Mouse (Mus musculus) ovary, postnatal 36 days (tissue): ENCODE measurements at regions not wholly inside any gene's neighbourhood (a gene's known extent, or its start where the extent isn't known, plus 50 kb on each side); places are given as distances from the start of the nearest gene placed in this dataset.

ENCODE experiments used
- DNase-seq: peaks from one replicate; pipeline ENCODE4 v3.0.0; 2022; ENCODE audit warnings: low spot score, mixed read lengths

DNA sequence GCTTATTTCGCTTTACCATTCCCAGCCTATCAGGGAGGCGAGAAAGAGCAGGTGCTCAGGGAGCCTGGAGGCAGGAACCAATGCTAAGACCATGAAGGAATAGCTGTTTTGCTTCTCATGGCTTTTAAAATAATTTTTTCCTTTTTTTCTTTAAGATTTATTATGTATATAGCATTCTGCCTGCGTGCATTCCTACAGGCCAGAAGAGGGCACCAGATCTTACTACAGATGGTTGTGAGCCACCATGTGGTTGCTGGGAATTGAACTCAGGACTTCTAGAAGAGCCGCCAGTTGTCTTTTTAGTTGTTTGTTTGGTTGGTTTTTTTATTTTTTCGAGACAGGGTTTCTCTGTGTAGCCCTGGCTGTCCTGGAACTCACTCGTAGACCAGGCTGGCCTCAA lies 113.6 kb upstream of the Armc2 start:
- no peak for DNase-seq

DNA sequence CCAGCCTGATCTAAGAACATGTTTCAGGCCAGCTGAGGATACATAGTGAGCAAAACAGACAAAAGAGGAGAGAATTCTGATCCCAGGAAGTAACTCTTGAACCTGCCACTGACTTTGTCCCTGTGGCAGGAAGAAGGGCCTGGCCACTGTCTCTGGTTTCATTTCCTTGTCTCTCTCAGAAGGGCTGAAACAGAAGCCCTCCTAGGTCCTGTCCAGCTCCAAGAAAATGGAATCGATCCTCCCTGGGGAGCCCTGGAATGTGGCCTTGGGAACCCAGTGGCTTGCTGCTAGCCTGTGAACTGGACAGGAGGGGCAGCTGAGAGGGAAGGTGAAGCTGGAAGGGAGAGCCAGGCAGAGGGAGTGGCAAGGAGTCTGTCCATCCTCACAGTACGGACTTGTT lies 113.1 kb upstream of the Armc2 start:
- DNase-seq, result no peak

DNA sequence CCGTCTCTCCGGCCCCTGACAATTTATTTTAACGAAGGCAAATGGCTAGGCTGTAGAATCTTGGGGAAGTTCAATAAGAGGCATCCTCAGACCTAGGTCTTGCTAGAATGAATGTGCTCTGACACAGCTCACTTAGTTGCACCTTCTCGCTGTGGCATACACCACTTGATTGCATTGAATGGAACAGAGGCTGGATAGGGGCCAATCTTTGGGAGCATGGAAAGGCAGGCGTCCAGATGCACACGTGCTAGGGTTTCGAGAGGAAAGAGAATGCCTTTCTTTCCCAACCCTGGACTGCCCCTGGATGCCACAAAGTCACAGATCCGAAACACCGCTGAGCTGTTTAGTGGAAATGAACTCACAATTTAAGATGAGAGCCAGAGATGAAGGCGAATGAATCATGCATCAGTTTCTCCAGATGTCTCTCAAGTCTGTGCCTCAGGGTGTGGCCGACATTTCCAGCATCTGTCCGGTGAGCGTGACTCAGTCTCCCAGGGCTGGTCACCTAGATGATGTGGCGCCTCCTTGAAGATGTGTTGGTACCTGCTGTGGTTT lies 109.7 kb upstream of the Armc2 start:
- no peak for DNase-seq

DNA sequence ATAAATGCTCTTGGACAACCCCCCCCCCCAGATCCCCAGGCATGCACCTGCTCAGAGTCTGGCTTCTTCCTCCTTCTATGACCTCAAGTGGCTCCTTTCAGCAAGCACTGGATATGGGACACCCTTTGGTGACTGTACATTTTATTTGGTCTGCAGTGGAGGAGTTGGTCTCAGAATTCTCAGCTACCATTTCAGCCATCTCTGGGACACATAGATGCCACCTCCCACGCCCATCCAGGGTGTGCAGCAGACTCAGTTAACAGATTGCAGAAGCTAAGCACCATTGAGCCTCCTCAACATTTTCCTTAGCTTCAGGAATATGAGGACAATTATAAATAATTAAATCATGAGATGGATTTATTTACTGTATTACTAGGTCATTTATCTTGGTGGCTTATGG lies 108.6 kb upstream of the Armc2 start:
- DNase-seq, result no peak

DNA sequence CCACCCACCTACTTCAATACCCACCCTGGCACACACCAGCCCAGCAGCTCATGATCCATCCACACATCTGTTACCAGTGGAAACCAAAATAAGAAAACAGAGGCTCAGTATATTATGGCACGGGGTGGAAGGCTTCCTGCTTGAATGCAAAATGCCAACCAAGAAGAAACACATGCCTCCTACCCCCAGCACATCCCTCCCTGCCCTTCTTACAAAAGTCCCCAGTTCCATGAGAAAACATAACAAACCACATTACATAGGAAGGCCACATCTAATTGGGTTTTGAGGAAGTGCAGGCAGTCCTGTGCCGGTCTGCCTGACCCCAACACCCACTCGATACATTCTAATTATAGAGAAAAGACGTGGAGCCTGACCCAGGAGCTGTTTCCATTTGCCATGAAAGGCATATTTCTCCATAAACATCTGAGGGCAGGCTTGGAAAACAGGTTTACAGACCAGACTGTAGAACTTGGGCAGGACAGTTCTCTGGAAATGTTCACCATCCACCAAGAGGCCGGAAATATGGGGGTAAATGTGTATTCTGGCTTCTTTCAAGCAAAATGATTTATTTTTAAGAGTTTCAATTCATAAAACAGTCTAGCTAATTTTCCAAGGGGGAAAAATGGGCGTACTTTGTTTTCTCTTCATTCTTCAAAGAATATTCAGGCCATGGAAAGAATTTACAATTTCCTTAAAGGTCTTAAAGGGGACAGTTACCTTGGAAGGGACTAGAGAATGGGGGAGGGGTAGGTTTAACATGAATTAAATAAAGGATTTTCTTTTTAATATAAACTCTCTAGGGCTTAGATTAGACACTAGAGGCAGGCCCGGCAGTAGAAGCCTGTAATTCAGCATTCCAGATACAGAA lies 104.8 kb upstream of the Armc2 start:
- DNase-seq, result no peak

DNA sequence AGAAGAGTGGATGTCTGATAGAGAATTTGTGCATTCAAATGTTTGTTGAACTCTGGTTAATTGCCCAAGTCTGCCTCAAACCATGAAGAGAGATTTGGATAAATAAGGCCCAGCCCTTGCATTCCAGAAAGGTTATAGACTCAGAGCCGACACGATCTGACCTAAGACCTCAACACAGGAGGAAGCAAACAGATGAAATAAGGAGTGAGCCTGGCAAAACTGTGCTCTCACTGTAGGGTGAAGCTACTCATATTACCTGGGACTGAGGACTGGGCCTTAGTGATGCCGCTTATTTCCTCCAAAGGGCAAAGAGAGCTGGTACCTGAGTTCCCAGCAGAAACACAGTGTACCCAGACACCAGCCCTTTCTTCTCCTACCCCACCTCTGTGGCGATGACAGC lies 103.7 kb upstream of the Armc2 start:
- DNase-seq, result no peak

DNA sequence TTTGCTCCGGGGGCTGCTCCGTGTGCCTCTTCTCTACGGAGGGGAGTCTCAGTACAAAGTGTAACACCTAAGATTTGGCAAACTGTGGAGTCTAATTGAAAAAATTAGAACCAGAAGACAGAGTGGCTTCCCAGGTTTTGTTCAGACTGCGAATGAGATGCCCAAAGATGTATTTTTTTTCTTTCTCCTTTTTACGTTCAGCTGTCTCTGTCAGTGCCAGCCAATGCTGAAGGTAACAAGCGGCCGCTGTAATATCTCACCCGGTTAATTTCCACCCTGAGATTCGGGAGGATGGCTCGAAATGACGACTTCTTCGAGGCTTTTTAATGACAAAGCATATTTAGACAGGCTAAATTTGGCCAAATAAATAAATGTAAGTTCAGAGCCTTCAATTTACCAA lies 101.1 kb upstream of the Armc2 start:
- DNase-seq, result no peak

DNA sequence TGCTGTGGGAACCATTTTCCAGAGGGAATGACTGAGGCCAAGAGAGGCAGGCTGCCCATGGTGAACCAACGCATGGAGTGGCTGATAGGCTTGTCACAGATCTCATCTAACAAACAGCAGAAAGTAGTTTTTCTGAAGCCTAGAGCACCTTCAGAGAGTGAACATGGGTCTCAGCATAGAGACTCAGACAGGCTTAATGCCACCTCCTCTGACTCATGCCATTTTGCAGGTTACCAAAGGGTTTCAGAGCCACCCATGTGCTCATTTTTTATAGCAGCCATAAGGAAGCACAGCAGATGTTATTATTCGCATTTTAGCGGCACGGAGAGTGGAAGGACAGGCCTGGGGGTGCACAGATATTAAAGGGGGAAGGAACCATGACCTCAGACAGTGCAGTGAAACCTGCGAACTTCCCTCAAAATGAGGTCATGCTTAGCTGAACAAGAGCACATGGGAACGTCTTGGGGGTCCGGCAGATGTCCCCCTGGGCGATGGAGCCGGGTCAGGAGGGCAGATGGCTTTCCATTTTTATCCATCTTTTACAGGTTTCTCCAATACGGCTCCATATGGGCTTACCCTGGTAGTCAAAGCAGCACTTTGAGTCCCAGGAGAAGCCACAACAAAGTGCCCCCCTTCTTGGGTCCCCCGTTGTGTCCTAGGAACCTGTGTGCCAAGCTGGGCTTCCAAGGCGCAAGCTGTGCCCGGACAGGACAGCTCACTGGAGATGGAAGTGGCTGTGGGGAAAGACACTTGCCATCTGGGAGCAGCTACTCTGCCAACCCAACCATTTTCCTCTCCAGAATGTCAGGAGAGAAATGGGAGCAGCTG lies 100.3 kb upstream of the Armc2 start:
- DNase-seq, result no peak

DNA sequence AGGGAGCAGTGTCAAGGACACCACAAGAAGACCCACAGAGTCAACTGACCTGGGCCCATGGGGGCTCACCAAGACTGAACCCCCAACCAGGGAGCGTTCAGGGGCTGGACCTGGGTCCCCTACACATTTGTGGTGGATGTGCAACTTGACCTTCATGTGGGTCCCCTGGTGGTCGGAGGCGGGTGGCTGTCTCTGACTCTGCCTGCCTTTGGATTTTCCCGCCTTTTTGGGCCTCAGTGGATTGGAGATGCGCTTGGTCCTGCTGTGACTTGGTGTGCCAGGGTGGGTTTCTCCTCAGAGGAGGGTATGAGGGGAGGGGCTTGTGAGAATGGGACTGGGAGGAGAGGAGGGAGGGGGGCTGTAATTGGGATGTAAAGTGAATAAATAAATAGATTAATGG lies 99.3 kb upstream of the Armc2 start:
- DNase-seq, result no peak

DNA sequence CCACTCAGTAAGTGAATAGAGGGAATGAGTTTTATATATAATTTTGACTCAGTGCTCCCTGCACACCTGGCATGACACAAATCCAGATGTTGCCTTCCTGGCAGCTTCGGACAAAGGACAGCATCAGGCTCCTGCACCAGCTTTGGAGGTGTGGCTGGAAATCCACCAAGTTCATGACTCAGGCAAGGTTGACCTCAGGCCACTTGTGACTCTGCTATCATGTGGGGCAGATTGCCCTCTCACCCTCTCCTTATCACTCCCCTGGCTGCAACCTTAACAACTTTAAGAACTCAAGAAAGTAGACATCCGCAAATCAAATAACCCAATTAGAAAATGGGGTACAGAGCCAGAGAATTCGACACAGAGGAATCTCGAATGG lies 97.7 kb upstream of the Armc2 start:
- no peak for DNase-seq

DNA sequence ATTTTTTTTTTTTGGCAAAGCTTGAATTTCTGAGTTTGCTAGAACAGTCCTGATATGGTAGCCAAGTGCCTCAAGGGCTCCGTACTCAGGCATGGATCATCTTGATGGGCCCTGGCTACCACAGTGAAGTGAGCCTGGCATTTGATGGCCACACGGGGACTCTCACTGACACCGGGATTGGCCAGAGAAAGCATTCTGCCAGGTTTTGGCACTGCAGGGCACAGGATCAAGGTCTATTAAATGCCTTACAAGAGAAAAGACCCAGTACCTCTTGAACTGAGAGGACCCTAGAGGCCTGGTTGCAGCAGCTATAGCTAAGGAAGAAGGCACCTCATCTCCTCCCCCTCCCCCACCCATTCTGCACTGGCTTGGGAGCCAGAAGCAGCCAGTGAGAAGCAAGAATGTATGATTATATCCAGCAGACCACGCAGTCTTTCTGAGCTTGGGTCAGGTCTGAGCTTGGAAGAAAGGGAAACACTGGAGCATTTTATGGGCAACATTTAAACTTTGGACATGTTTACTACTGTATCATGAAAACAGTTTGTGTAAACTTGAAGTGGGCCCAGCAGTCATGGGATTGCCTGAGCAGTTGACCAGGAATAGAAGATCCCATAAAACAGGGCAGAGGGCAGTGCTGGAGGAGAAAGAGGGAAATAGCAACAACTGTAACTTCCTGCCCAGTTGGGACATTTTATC lies 97.1 kb upstream of the Armc2 start:
- DNase-seq, result no peak

DNA sequence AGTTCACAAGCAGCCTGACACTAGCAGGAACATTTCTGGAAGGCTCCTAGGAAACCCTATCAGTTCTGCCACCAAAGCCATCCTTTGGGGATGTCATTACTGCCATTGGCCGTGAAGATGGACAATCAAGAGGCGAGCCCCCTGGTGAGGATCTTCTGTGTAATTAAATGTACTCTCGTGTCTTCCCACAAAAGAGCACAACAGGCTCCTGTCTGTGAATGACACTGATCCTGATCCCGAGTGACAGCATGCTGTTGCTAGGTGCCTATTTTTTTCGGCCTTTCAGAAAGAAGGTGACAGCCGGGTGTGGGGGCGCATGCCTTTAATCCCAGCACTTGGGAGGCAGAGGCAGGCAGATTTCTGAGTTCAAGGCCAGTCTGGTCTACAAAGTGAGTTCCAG lies 92.5 kb upstream of the Armc2 start:
- no peak for DNase-seq

DNA sequence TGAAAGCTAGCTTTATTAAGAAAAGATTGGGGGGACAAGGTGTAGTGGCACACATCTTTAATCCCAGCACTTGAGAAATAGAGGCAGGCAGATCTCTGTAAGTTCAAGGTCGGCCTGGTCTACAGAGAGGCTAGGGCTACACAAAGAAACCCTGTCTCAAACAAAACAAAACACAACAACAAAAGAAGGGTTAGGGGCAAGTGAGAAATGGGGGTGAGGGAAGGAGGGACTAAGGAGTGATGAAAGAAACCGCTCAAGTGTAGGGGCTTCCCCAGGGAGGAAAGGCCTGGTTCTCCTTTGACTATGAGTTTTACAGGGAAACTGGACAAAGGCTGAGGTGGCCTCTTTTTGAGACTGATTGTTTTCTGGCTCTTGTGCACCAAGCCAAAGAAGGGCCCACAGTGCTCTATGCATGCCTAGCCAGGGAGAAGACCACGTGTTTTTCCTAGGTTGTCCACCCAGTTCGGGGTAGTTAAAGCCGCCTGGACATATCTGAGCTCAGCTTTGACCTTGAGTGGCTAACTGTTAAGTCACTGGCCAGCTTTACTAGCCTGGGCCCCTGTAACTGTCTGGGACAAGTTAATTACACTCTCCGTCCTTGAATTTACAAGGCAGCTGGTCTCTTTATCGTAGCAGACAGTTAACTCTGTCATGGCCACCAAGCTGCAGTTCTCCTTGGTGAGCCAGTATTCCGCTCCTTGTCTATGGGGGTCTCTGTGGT lies 90.2 kb upstream of the Armc2 start:
- DNase-seq, result no peak

DNA sequence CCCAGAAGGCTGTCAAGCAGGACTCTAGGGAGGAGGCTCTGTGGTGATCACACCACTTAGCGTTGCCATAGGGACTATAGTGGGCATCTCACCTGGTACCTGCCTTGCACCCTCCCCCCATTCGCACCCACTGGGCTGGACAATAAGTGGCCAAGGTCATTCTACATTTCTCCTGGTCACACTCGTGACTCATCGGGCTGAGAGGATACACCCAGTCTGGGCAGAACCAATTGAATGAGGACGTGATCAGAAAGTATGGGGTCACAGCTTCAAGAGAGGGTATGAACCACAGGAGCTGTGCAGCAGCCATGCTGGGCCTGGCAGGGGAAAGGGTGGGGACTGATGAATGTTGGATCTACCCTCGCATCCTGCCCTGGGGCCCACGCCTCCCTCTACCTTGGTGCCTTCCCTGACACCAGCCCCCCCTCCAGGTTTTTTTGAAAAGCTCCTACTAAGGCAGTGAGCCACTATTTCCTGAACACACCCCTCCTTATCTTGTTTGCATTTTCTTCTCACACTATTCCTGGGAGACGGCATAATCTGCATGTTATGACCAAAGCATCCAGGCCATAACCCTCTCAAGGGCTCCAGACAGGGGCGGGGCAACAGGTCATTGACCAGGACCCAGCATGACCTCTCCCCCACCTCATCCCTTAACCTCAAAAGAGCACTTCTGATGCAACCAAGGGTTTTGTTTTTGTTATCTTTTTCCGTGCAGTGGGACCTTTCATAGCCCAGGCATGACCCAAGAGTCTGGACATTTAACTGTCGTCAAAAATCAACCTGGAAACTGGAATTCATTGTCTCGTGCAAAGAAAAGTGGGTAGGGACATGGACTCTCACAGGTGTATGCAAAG lies 89.4 kb upstream of the Armc2 start:
- no peak for DNase-seq

DNA sequence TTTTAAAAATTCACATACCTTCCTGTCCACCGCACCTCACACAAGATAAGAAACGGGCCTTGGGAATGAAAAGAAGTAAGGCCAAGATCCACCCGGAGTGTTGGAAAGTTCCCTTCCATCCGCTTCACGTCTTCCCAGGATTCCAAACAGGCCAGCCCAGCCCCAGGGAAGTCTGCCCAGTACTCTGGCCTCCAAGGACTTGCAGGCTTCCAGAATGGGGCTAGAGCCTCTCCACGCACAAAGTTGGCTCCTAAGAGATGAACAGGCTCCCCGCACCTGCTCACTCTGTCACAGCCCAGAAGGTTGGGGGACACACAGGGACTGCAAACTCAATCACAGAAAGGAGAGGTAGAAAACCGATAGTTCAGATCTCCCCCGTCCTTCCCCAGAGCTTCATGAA lies 88.4 kb upstream of the Armc2 start:
- DNase-seq, result no peak

DNA sequence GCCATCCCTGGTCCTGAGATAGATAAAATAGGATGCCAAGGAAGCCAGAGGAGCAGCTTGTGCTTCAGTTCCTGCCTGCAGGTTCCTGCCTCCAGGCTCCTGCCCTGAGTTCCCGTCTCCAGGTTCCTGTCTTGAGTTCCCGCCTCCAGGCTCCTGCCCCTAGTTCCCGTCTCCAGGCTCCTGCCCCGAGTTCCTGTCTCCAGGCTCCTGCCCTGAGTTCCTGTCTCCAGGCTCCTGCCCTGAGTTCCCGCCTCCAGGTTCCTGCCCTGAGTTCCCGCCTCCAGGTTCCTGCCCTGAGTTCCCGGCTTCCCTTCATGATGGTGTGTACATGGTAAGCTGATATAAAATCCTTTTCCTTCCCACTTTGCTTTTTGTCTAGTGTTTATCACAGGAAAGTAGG lies 86.8 kb upstream of the Armc2 start:
- DNase-seq, result no peak

DNA sequence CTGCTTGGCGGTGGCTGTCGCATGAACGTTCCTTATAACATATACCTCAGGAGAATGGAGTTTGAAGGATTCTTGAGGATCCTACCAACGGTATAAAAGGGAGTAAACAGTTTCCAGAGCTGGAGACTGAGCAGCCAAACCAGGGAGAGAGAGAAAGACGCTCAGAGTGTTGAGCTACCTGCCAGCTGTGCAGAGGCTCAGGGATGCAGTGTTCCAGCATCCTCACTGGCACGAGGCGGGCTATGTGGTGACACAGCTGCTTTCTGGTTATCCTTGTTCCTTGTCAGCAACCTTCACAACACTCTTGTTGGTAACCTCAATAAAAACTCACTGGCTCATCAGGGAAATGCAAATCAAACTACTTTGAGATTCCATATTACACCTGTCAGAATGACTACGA lies 84.1 kb upstream of the Armc2 start:
- no peak for DNase-seq

DNA sequence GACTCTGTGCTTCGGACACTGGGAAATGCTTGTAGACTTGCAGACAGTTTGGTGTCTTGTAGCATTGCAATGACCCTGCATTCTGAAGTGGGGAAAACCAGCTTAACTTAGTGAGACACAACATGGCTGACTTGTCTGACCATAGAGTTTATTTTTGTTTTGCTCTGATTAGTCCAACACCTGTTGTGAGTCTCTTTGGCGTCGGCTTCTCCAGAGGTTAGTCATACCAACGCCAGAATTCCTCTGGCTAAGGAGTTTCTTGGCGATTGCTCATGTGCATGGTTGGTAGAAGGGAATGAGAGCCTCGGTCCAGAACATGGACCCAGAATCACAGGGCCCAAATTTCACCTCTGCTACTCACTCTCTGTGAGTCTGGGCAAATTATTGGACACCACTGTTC lies 82.9 kb upstream of the Armc2 start:
- no peak for DNase-seq

DNA sequence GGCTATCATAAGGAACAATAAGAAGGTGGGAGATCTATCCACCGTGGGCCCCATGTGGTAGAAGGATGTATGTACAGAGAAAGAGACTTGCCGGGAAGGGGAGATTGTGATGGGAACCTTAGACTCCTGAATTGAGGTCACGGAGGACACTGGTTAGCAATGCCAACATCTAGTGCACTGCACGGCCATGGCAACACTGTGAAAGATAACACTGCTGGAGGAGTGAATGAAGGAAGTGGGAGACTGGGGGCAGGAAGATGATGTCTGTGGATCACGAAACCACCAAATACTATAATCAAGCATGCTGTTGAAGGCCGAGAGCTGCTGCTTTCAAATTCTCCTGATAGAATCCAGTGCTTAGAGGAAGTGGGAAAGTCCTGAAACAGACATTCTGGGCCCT lies 78.7 kb upstream of the Armc2 start:
- DNase-seq, result no peak

DNA sequence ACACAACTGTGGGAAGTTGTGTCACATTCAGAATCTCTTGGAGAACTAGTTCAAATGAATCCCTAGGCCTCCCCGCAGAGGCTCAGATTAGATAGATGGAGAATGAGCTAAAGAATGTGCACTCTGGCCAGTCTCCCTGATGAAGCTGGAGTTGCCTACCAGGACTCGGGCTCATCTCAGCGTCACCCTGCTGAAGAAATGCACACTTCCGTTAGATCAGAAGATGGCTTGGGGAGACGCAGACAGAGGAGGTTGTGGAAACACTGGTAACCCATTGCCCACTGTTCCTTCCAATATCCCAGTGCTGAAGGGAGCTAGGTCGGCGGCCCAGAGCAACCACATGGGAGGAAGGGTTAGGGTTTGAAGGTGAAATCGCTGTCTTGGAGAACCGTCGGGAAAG lies 77.7 kb upstream of the Armc2 start:
- no peak for DNase-seq
